Mouse (Mus musculus) heart, adult 2 months (tissue): ENCODE data around the gene Col4a2. TPM values are rescaled to one million over a fixed set of nuclear protein-coding genes. Genes with fewer than 3 reads are reported as not detected.

Experiments used
- DNase-seq, 2 experiments: peaks; one replicate each; pipeline ENCODE4 v3.0.0; 2021
- H3K27ac ChIP-seq: fragments of 200-600 bp; 2 replicates; pipeline ENCODE4 v1.8.1; 2022
- H3K27me3 ChIP-seq: fragments of 200-500 bp; 2 replicates; pipeline ENCODE4 v1.6.1; 2012; ENCODE audit warnings: mild to moderate bottlenecking, low read length, inconsistent platforms, mixed read lengths; ENCODE audit not compliant: control insufficient read depth, insufficient read depth
- H3K36me3 ChIP-seq: fragments of 200-500 bp; 2 replicates; pipeline ENCODE4 v1.6.1; 2012; ENCODE audit warnings: low read length, inconsistent platforms; ENCODE audit not compliant: control insufficient read depth, insufficient read depth
- H3K4me1 ChIP-seq: fragments of 200-500 bp; 2 replicates; pipeline ENCODE4 v1.6.1; 2011; ENCODE audit warnings: low read length; ENCODE audit not compliant: control insufficient read depth, insufficient read depth
- H3K4me3 ChIP-seq: fragments of 200-600 bp; 2 replicates; pipeline ENCODE4 v1.8.1; 2022
- H3K79me2 ChIP-seq: fragments of 200-500 bp; replicated peaks from 2 replicates; pipeline ENCODE4 v1.6.1; 2012; ENCODE audit warnings: mild to moderate bottlenecking, inconsistent platforms, low read length, moderate library complexity, mixed read lengths; ENCODE audit not compliant: control insufficient read depth, insufficient read depth
- H3K9ac ChIP-seq: fragments of 200-500 bp; 2 replicates; pipeline ENCODE4 v1.6.1; 2012; ENCODE audit warnings: low read depth, mild to moderate bottlenecking, control low read depth, inconsistent platforms, low read length, mixed read lengths
- CTCF ChIP-seq: fragments of 200-600 bp; IDR thresholded peaks from 2 replicates; pipeline ENCODE4 v1.8.1; 2022; ENCODE audit warnings: antibody characterized with exemption, mild to moderate bottlenecking, moderate library complexity
- EP300 ChIP-seq: fragments of 200-500 bp; IDR thresholded peaks from 2 replicates; pipeline ENCODE4 v1.6.1; 2011; ENCODE audit warnings: low read depth, low read length, control low read depth; ENCODE audit not compliant: insufficient read depth
- POLR2A ChIP-seq: fragments of 200-500 bp; IDR thresholded peaks from 2 replicates; pipeline ENCODE4 v1.6.1; 2011; ENCODE audit warnings: mild to moderate bottlenecking, low read depth, low read length, control low read depth; ENCODE audit not compliant: insufficient read depth
- WGBS: fragments of 180-500 bp; shearing (Covaris S2); methylation state at CpG from one replicate; pipeline ENCODE4 v1.1.7; 2018; 5-methylcytosine and 5-hydroxymethylcytosine counted together
- intact Hi-C: fragments of 180-260 bp; cut with DNase I; formaldehyde crosslinking; loops from one replicate; pipeline ENCODE4 v1.15.1; 2025
- polyA plus RNA-seq: library from polyadenylated mRNA; depleted of rRNA; stranded (reverse); fragments of >200 nt; gene quantifications from 2 replicates; pipeline ENCODE4 v1.2.3, GENCODE M21; 2012
- total RNA-seq, 2 experiments: library from RNA; stranded (reverse); gene quantifications; 2 replicates each; pipeline ENCODE4 v1.2.3; 2021

Col4a2 gene
- total and polyA plus RNA-seq, 3 experiments = 104 to 172 (median 139) TPM

DNA sequence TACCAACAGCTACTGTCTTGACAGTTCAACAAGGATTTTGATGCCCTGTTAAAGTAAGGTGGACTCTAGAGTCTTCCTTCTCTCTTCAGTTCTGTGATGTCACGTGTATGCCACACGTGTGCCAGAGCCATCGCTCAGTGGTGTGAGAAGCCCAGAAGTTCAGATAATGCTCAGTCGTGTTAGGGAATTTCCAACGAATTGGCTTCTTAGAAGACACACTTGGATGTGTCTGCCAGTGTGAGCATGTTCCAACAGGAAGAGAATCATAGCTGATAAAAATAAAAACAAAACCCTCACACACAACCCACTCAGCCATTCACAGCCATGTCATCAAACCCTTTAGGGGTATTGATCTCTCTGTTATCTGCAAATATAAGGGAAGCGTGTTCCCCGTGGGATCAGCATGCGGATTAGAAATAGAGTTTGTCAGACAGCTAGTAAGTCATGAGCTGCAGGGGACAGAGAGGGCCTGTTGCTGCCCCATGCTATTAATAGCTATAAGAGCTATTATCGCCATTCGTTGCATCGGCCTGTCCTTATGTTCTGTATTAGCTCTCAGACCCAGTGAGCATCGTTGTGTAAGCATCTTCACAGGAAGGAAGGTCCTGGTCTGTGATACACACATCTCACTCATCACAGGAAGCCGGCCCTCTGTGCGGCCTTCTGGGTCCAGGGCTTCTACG is 61.2 kb downstream of the Col4a2 start:
- intact Hi-C loops = no loop called here
- WGBS = 21% methylated on average over 15 of the region's 15 CpGs
- TF ChIP-seq POLR2A (no peak), CTCF (no peak), EP300 (no peak; the same call in 1 of the 2 replicates)
- DNase-seq = no peak
- peak overlapping the region; percentile 79 for H3K27ac ChIP-seq
- H3K4me3 ChIP-seq = no peak overlapping the region
- no peaks in the 10 kb centered on the region for H3K27me3 ChIP-seq
- H3K9ac ChIP-seq = peak overlapping the region; percentile 7; the same call in 1 of the 2 replicates
- no peaks in the 10 kb centered on the region for H3K79me2 ChIP-seq
- peaks cover 24% of the 10 kb centered on the region for H3K36me3 ChIP-seq
- H3K4me1 ChIP-seq = peaks cover 47% of the 10 kb centered on the region

DNA sequence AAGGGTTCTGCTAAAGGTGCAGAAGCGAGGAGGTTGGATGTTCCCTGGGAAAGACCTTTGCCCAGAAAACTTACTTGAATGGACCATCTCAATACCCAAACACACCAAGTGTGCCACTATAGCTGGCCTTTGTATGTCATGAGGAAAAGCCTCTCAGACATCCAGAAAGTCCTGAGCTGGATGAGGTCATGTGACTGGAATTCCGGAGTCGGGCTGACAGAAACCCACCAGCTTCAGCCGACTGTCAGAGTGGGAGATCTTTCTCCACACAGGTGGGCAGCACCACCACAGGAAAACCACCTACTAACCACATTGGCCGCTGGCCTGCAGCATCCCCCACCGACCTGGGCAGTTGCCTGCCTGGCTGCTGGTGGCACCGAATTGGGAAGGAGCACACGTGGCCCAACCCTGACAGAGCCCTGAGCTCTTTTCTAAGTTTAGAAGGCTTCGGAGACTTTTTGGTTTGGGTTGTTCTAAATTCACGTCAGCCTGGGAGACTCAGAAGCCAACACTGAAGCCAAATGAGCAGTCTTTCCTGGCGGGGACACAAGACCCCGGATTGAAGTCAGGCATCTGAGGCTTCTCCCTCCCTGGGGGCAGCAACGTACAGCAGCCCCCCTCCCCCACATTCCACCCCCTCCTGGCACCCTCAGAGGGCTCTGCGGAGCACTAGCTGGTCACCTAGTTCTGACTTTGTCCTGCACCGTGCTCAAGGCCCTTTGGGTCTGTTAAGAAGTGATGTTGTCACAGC is 61.9 kb downstream of the Col4a2 start:
- 48% methylated on average over 15 of the region's 15 CpGs for WGBS
- peaks cover 25% of the 10 kb centered on the region for H3K36me3 ChIP-seq
- no peaks in the 10 kb centered on the region for H3K27me3 ChIP-seq
- peak overlapping the region; percentile 48 for H3K9ac ChIP-seq
- peak overlapping the region; percentile 79 for H3K27ac ChIP-seq
- TF ChIP-seq POLR2A (no peak), CTCF (no peak), EP300 (no peak)
- H3K79me2 ChIP-seq = no peaks in the 10 kb centered on the region
- intact Hi-C loops = loop anchor here (1.0 kb wide), 1 partner anchor 45 kb away; no protein-coding TSS in a partner anchor
- H3K4me3 ChIP-seq = no peak overlapping the region
- peaks cover 44% of the 10 kb centered on the region for H3K4me1 ChIP-seq
- no peak for DNase-seq

DNA sequence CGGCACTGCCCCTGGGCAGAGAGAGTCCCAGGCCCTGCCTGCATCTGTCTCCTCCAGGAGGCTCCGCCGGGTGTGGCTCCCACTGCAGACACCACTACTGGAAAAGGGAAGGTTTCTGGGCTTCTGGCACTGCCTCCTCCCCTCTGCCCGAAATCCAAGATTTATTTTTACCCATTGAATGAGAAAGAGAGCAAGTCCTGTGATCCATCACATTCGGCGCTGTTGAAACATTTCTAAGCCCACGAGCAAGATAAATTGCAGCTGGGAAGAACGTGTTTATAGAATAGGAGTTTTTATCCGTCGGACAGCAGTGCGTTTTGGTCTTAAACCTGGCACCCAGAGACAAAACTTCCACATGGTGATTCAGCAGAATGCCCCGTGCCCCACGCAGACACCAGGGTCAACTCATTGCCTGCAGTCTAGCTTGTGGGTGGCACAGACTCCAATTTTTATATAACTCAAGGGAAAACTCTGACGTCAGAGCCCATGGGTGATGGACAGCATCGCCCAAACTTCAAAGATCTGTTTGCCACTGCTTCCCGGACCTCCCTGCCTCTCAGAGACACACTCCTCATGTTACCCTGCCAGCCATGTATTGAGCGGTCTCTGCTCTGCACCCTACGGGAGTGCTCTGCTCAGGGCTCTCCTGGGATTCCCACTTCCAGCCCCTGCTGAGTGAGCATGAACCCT is 63.3 kb downstream of the Col4a2 start:
- H3K4me1 ChIP-seq = peaks cover 48% of the 10 kb centered on the region

DNA sequence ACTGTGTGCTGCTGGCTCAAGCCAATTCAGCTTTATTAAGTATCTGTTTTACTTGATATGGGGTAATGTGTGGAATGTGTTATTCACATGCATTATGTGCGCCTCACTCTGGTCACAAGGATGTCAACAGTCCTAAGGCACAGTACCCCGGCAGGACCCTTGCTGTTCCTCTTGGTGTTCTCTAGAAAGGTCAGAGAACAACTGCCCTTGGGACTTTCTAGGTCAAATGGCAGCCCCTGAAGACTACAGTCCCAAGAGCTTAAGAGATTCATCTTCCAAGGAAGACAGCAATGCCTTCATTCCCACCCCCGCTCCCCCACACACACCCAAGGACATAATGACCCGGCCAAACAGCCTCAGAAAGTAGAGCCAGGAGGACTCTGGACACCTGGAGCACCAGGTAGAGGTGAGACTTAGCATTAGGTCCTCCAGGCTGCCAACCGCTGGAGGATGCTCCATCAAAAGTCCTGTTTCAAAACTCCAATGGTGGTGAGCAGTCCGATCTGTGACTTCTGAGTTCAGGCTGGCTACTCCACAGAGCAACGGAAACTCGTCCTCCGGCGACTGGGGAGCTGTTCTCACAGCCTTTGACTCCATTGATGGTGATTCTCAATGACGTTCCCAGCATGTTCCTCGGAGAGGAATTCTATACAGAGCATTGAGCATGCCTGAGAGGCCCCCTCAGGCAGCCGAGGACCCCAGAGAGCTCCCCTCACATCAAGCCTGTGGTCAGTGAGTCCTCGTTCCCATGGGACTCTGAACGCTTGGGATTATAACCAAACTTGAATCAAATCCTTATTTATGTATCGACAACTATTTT is 65.0 kb downstream of the Col4a2 start:
- H3K9ac ChIP-seq = no peak overlapping the region
- H3K27ac ChIP-seq = peak overlapping the region; percentile 48
- intact Hi-C loops = no loop called here
- H3K4me1 ChIP-seq = peaks cover 57% of the 10 kb centered on the region
- no peak for TF ChIP-seq POLR2A
- no peak for TF ChIP-seq CTCF
- TF ChIP-seq EP300 = no peak
- no peak overlapping the region for H3K4me3 ChIP-seq
- peaks cover 31% of the 10 kb centered on the region for H3K36me3 ChIP-seq
- WGBS = 81% methylated on average over 16 of the region's 16 CpGs
- no peaks in the 10 kb centered on the region for H3K79me2 ChIP-seq
- DNase-seq = no peak
- H3K27me3 ChIP-seq = no peaks in the 10 kb centered on the region

More for the DNA sequence above, 63.3 kb downstream of the Col4a2 start:
- 0 out of 2 replicates have a peak, but pooled peaks have one; percentile 20 for TF ChIP-seq POLR2A
- TF ChIP-seq EP300 = no peak
- TF ChIP-seq CTCF = 0 out of 2 replicates have a peak, but pooled peaks have one; percentile 5
- no peaks in the 10 kb centered on the region for H3K79me2 ChIP-seq
- no peak overlapping the region for H3K4me3 ChIP-seq
- H3K9ac ChIP-seq = no peak overlapping the region; the same call in 1 of the 2 replicates
- peak in 1 of 2 experiments; percentile 56 for DNase-seq
- no peaks in the 10 kb centered on the region for H3K27me3 ChIP-seq
- intact Hi-C loops = loop anchor here (1.0 kb wide), 1 partner anchor 43 kb away; no protein-coding TSS in a partner anchor
- H3K27ac ChIP-seq = peak overlapping the region; percentile 79
- H3K36me3 ChIP-seq = peaks cover 29% of the 10 kb centered on the region
- WGBS = 38% methylated on average over 18 of the region's 18 CpGs

DNA sequence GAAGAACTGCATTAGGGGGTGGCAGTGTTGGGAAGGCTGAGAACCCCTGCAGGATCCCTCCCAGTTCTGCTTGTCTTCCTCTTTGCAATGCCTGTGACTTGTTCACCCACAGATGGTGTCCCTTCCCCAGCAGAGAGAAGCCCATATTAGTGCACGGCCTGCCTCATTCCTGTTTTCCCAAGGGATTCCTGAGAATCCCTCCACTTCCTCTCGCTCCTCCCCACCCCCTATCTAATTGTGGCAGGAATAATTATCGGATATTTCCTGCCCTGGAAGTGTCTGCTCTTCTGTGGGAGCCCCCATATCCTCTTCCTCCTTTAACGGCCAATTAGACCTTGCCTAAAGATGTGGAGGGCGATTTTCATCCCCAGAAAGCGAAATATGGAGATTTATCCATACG is 67.0 kb downstream of the Col4a2 start:
- Histone ChIP-seq H3K27ac (peak overlapping the region; percentile 87), H3K4me1 (peaks cover 55% of the 10 kb centered on the region), H3K27me3 (no peaks in the 10 kb centered on the region), H3K9ac (no peak overlapping the region), H3K4me3 (no peak overlapping the region), H3K79me2 (no peaks in the 10 kb centered on the region), H3K36me3 (peaks cover 31% of the 10 kb centered on the region)
- peak in 1 of 2 experiments; percentile 52 for DNase-seq
- WGBS = 38% methylated on average over 7 of the region's 7 CpGs
- intact Hi-C loops = no loop called here
- no peak; the same call in 1 of the 2 replicates for TF ChIP-seq CTCF
- 0 out of 2 replicates have a peak, but pooled peaks have one; percentile 38 for TF ChIP-seq POLR2A
- TF ChIP-seq EP300 = peak; percentile 83
